In genomic region chr12:42658226-42658625, GRCm38 (mm10) we compare ENCODE assay signal across 15 mouse cellular contexts.
"Had no signal": no experiment of that assay in that cellular context is flagged by ENCODE, and none has a peak within 500 bp of the region (broad histone marks: within the 10 kb centered on the region; RNA-seq: fewer than 3 reads in every experiment).

No protein-coding gene starts in this region.

- H3K4me2 ChIP-seq: neural tube, embryonic 12.5 days; neural tube, embryonic 13.5 days; neural tube, embryonic 15.5 days; stomach, embryonic 15.5 days had no signal

- DNase-seq: right cerebral cortex, adult 18-20 months; right cerebral cortex, postnatal 14 days; right cerebral cortex, postnatal 25 days; right cerebral cortex, postnatal 4 days; spleen, adult 18-20 months; thymus, adult 18-20 months; thymus, postnatal 14 days; thymus, postnatal 25 days; thymus, postnatal 36 days; thymus, postnatal 4 days had no signal

- H3K27me3 ChIP-seq: neural tube, embryonic 12.5 days; neural tube, embryonic 13.5 days; neural tube, embryonic 15.5 days; stomach, embryonic 15.5 days had no signal

- H3K9ac ChIP-seq: neural tube, embryonic 12.5 days; neural tube, embryonic 13.5 days; neural tube, embryonic 15.5 days; stomach, embryonic 15.5 days had no signal

- H3K9me3 ChIP-seq: neural tube, embryonic 12.5 days; neural tube, embryonic 13.5 days; neural tube, embryonic 15.5 days; stomach, embryonic 15.5 days had no signal

- H3K36me3 ChIP-seq: neural tube, embryonic 12.5 days; neural tube, embryonic 13.5 days; neural tube, embryonic 15.5 days; stomach, embryonic 15.5 days had no signal

- H3K4me3 ChIP-seq: neural tube, embryonic 12.5 days; neural tube, embryonic 13.5 days; neural tube, embryonic 15.5 days; stomach, embryonic 15.5 days had no signal

- H3K4me1 ChIP-seq: neural tube, embryonic 12.5 days; neural tube, embryonic 13.5 days; neural tube, embryonic 15.5 days; stomach, embryonic 15.5 days had no signal

- H3K27ac ChIP-seq: neural tube, embryonic 12.5 days; neural tube, embryonic 13.5 days; neural tube, embryonic 15.5 days; stomach, embryonic 15.5 days; stomach, postnatal 0 days had no signal
